Mouse (Mus musculus) urinary bladder, postnatal 14 days (tissue): ENCODE data around the gene Prkx.
A peak's percentile ranks its signal among the peaks of the same experiment; 100 is the strongest.

Source experiments
- DNase-seq: peaks from one replicate; pipeline ENCODE4 v3.0.0; 2021; ENCODE audit warnings: low spot score

The Prkx gene

DNA sequence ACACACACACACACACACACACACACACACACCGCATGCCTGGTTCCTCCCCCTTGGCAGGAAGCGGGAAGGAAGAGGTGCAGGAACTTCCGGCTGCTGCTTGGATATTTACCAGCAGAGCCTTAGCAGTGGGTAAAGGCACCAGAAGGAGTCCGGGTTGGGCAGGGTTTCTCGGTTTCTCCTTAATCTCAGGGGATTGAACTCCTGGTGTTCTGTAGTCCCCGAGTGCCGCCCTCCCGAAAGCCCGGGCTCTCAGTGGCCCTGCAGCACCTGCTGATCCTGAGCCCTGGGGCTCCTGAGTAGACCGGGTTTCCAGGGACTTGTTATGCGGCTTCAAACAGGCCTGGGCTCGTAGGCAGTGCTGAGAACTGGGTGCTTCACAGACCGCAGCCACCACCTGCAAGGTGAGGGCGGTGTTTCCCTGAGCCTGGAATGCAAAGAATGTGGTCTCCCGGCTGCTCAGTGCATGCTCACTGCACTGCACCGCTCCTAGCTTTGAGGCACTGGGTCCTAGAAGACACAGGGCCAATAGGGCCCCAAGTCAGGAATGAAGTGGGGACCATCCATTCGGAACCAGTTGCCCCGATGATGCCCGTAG lies at the start of gene Prkx:
Gene Prkx (minus strand): TSS at position 41 of the 598 bp plus-strand sequence.
- peak; percentile 71 for DNase-seq

DNA sequence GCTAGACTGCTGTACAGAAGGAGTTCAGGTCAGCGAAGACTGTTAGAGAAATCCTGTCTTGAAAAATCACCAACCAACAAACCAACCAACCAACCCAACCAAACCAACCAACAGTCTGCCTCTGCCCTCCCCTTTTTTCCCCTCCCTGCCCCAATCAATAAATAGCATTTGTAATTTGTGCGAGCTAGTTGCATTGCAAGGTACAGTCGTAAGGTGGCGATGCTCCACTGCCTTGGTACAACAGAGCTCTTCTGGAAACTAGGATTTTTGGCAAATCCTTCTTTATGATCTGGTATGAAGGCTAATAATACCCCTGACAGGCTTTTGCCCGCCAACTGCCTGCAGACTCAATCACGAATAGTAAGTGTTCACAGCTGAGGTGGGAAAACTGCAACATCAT lies 16.0 kb upstream of the Prkx start:
- DNase-seq: no peak

DNA sequence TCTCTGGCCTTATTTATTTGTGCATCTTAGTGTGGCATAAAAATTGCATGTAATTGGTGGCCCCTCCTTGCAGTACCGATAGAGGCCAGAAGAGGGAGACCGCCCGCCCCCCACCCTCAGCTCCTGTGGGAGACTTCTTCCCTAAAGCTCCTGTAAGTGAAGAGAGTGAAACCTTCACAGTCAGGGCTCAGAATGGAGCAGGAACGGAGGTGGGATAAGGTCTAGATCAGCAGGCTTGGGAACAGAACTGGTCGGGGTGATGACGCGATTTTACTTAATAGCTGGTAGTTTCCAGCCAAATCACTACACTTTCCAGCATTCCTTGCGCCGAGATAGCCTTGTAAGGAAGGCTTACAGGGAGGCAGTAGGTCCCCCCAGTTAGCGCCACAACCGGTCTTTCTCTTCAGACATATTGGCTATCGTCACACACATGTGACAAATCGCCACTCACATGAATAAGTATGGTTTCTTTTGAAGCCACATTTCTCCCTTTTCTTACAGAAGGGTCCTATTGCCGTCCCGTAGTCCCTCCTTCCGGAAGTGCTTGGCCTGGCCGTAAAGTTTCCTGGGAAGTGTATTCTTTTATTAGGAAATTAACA lies 14.6 kb upstream of the Prkx start:
- DNase-seq: peak; percentile 30

DNA sequence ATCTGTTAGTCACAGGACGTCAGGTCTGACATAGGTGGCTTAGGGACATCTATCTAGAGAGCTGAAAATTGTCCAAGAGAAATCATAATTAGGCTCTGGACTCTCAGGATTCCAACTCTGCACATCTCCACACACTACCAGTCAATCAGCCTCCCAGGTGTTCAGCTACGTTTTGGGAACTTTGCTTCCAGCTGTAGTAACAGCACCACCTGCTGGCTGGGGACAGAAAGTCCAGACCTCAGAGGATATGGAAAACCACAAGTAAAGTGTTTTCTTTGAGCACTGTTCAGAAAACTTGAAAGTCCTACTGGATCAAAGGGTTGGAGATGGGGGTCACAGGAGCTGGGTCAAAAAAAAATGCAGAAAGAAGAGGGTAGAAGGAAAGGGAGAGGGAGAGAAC lies 12.5 kb upstream of the Prkx start:
- DNase-seq: peak; percentile 30

DNA sequence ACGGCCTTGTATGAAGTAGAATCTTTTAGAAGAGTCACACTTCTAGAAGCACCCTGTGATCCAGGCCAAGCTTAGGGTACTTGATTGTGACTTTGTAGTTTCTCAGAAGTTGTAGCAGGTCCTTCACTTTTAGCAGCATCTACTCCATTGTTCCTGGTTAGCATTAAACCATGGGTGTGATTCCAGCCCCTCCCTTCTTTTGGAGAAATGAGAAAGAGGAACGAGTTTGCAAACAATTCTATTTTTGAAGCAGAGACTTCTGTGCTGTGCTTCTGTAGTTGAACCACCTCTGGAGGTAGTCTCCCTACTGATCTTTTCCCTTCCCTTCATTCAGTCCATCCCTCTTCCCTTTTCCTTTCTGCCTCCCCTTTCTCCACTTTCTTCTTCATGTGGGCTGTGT lies 6.2 kb upstream of the Prkx start:
- no peak for DNase-seq

DNA sequence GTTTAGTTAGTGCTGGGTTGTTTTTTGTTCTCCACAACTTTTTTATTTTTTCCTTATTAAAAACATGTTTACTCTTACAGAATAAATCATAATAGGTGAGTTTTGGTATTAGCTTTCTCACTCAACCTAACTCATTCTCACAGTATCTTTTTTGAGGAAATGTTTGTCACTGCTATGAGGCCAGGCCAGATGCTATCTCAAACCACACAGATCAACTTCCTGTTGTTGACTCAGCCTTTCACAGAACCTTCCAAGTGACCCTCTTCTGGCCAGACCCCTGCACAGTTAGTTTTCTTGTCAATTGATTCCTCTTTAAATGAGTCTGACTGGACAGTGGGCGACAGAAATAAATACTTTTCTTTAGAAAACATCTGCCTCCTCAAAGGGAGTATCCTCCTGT lies 5.5 kb upstream of the Prkx start:
- no peak for DNase-seq

DNA sequence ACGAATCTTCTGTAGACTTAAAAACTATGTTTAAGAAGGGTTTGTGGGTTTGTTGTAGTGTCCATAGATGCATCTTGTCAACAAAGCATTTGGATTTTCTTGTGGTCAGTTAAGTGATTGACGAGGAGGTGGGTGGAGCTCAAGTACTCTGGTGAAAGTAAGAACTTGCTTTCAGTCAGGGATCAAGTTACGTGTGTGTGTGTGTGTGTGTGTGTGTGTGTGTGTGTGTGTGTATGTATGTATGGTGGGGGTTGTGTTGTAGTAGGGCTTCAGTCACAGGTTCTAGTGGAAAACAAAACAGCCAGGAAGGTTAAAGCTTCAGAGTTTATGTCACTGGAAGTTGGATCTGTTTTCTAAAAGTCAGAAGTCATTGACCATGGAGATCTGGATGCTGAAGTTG lies 3.5 kb upstream of the Prkx start:
- DNase-seq: no peak

DNA sequence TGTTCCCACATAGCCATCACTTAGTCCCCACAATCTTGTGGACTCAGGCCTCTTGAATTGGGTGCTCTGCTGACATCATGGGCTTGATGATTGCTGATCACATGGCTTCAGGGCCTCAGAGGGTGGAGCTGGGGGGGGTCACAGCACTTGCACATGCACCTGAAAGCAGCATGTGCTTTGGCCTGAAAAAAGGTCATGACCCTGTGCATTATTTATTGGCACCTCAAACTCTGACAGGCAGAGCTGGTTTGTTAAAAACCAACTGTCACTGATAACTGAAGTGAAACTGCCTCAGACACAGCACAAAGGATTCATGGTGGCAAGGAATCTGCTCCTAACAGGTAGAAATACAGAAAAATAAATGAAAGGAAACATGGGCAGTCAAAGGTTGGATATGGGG lies 1.7 kb upstream of the Prkx start:
- DNase-seq: no peak

DNA sequence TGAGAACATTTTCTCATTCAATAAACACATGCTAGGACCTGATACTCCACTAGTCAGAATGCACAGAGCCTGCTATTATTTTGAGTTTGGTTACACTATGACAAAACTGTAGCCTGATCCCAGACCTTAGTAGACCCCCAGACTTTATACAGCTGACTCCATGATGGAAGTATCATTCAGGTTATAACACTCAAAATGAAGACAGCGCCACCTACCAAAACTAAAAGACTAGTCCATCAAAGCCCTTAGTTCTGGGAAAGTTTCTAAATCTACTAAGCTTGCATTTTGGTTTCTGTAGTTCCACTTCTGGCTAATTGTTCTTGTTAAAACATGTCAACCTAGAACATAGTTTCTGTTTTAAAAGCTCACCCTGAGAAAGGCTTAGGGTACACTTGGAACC lies 838 bp upstream of the Prkx start:
- no peak for DNase-seq

DNA sequence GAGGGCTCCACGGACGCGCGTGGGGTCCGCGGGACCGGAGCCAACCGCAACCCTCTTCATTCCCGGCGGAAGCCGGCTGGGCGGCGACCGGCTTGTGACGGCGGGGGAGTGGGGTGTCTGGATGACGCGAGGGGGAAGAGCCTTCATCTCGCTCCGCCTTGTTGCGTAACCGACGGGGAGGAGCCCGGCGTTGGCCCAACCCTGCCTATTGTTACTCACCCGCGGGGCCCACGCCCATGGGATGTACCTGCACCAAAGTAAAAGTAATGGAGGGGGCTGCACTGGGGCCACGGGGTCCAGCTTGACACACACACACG lies 262 bp downstream of the Prkx start:
- DNase-seq: peak; percentile 90

DNA sequence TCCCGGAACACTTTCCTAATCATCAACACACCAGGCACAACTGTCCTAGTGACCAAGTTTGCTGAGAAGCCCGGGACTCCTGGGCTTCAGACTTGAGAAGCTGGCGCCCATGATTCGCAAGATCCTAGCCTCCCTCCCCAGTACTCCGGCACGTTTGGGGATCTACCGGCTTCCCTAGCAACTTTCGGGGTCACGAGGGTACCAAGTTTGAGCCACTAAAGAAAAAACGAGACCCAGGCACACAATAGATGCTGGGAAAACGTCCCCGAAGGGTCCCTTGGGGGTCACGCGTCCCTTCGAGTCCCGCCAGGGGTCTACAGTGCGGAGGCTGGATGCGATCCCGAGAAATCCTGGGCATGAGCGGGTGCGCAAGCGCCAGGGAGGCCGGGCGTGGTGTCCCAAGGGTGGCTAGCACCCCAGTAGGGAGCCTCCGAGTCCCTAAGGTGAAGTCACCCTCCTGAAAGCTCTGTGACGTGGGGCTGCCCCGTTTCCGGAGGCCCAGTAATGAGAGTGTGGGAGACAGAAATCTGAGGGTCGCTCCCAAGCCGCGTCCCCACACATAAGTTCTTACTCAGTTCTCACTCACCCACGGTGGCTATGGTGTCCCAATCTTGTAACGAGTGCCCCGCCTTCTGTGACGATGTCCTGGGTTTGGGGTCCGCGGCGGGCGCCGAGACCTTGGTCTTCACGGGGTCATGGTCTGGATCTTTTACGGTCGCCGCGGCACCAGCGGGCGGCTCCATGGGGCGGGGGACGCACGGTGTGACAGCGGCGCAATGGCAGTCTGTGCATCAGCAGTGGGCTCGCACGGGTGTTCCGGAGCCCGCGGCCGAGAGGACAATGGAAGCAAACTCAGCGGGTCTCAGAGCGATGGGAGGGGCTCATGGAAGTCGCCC lies 868 bp downstream of the Prkx start:
- no peak for DNase-seq

DNA sequence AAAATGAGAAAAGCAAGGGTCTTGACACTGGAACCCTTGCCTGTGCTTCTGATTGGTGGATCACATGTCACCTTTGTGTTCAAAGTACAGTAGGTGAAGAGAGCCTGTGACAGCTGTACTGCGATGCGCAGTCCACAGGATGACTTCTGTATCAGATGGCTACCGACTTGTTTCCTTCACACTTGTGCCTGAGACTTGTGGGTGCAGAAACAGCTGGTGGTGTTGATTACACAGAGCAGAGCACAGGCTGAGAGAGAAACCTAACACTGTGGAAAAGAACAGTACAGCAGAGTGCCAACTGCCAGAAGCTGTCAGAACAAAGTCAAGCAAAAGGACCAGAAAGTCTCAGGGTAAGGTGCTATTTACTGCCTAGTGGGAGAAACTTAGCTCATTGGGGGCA lies 7.4 kb downstream of the Prkx start:
- no peak for DNase-seq

DNA sequence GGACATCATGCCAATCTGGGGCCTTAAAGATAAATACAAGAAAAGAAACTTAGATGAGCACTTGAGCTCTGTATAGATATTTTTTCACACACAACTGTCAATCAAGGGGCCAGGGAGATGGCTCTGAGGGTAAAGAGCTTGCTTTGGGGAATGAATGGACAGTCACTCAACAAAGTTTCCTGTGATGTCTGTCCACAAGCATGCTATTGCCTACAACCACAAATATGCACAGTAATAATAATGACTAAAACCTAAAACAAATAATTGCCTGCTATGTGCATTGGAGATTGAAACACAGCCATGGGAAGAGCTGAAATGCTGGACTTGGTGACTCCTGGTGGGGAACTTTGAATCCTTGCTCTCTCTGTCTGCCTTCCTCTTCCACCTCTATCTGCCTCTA lies 9.7 kb downstream of the Prkx start:
- no peak for DNase-seq

DNA sequence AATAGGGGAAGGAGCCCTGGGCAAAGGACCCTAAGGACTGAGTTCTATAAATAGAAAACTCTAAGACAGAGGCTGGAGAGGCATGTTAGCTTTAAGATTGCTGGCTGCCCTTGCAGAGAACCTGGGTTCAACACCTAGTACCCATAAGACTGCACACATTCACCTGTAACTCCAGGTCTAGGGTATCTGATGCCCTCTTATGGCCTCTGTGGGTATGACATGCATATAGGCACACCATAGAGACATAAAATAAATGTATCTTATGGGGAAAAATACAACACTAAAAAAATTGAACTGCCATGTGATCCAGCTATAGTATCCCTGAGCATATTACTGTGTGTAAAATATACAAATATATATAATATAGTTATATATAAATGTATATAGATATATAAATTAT lies 18.3 kb downstream of the Prkx start:
- no peak for DNase-seq

DNA sequence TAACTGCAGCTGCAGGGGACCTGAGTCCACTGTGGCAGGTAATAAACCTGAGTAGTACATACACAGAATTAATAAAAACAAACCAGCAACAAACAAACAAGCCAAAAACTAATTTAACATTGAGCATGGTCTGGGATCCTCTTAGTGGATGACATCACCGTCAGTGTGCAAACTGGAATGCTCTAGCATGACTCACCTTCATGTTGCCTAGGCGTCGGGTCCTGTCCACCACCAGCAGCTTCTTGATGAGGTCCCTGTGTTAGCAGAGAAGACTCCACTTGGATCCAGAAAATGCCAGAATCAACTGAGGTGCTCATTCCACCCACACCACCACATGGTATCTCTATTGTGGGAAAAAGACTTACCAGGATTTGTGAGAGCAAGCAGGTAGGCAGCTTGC lies 30.9 kb downstream of the Prkx start:
- DNase-seq: no peak

DNA sequence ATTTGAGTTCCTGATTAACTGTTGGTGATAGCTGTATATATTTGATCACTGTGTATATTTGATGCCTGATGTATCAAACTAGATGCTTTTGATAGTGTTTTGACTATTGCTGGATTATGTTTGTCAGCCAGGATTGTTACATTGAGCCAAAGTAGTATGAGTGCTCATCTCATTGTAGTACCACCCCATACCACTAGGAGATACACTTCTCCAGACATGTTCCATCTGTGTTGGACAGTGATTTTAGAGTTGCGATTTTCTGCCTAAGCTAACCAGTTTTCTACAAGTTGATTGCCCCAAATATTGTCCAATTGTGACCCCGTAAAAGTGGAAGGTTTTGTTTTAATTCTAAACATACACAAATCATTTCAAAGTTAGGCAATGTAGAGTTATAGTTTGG lies 51.8 kb downstream of the Prkx start:
- no peak for DNase-seq

DNA sequence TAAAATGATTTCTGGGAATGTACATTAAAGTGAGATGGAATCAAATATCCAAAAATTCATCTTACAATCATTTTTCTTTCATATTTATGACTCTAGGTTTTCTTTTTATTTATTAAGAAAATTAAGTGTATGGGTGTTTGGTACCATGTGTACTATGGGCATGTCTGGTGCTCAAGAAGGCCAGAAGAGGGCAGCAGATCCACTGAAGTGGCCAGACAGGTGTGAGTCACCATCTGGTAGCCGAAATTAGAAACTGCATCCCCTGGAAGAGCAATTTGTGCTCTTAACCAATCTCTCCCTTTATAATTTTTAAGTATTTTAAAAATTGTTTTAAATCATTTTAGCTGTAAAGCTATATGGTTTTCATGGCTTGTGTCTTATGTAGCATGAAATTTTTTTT lies 54.7 kb downstream of the Prkx start:
- peak; percentile 33 for DNase-seq

DNA sequence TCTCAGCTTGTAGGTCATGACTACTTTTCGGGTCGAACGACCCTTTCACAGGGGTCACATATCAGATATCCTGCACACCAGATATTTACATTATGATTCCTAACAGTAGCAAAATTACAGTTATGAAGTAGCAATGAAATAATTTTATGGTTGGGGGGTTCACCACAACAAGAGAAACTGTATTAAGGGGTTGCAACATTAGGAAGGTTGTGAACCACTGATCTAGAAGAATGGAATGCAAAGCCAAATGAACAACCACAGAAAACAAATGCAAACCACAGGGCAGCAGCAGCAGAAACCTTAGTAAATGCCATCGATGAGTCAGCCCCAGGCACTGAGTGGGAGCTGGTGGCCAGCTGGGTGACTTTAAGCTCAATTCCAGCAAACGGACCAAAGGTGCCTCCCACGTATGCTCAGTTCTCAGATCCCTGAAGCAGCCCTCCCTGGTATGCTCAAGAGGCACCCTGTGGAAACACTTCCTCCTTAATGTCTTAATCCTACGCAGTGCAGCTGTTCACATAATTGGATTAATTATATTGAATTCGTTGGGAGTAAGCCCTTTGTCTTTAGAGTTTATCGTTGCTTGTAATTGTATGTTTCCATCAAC lies 62.0 kb downstream of the Prkx start:
- no peak for DNase-seq

DNA sequence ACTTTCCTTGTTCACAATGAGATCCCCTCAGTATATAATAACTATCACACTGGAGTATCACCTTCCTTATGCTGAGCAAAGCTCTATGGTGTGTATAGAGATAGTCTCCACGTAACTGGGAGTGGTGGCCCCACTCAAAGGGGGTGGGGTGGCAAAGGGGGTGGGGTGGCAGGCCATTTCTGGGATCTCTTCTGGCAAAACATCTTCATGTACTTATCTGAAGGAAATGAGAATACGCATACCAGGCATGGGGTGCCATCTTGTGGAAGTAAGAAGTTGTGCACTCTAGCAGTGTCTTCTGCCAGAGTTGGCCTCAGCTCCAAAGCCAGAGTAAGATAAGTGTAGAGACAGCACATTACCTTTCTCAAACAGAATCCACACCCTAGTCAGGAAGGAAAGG lies 75.8 kb downstream of the Prkx start:
- DNase-seq: peak; percentile 10
